Mouse (Mus musculus) olfactory bulb, adult 2 months (tissue): ENCODE measurements around the gene Psma5.

ENCODE experiments used
- CTCF ChIP-seq: fragments of 200-500 bp; IDR thresholded peaks from 2 replicates; pipeline ENCODE4 v1.5.1; 2012; ENCODE audit warnings: low read depth, mild to moderate bottlenecking, low read length, moderate library complexity; ENCODE audit not compliant: insufficient read depth
- POLR2A ChIP-seq: fragments of 200-500 bp; IDR thresholded peaks from 2 replicates; pipeline ENCODE4 v1.6.1; 2012; ENCODE audit warnings: mild to moderate bottlenecking, low read depth, low read length, moderate library complexity; ENCODE audit not compliant: insufficient read depth

DNA sequence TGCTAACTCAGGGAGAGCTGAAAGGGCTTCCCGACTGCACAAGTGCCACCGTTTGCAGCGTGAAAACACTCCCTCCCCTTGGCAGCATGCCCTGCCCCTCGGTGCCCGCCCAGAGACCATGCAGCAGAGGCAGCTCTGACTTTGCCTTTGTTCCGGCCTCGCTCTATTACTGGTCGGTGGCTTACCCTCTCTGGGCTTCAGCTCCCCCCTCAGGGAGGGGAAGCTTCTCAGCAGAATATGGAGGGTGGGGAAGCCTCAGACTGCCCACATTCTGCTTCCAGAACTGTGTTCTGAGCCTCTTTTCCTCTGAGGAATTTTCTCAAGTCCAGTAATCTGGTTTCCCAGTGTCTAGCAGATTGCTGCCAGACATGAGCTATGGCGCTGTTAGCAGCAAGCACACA, 71.7 kb downstream of the Psma5 start:
- TF ChIP-seq POLR2A (no peak), CTCF (no peak)
